Mouse (Mus musculus) MN1 (cell line): Measurements from ENCODE around the gene Fli1.

Source experiments
- DNase-seq: peaks from one replicate; pipeline ENCODE4 v3.0.0-alpha.2; 2016; ENCODE audit warnings: low spot score

Gene Fli1

GRCm38 (mm10) chr9:32549462-32550384 is 7.1 kb upstream of the Fli1 start:
- DNase-seq = no peak

GRCm38 (mm10) chr9:32546731-32547130 is 4.1 kb upstream of the Fli1 start:
- DNase-seq = no peak

- DNase-seq = no peak
Measured at GRCm38 (mm10) chr9:32544731-32545661, 2.3 kb upstream of the Fli1 start.

GRCm38 (mm10) chr9:32543923-32544575 is 1.4 kb upstream of the Fli1 start:
- no peak for DNase-seq

- DNase-seq = no peak
Measured at GRCm38 (mm10) chr9:32543040-32543581, 450 bp upstream of the Fli1 start.

GRCm38 (mm10) chr9:32541223-32541901 is 1.3 kb downstream of the Fli1 start:
- no peak for DNase-seq

GRCm38 (mm10) chr9:32540406-32541222 is 2.0 kb downstream of the Fli1 start:
- no peak for DNase-seq

- DNase-seq = no peak
Measured at GRCm38 (mm10) chr9:32540061-32540405, 2.6 kb downstream of the Fli1 start.

- DNase-seq = no peak
Measured at GRCm38 (mm10) chr9:32539321-32539761, 3.3 kb downstream of the Fli1 start.

- no peak for DNase-seq
Measured at GRCm38 (mm10) chr9:32538124-32538523, 4.5 kb downstream of the Fli1 start.

- DNase-seq = no peak
Measured at GRCm38 (mm10) chr9:32537706-32538105, 5.0 kb downstream of the Fli1 start.

- DNase-seq = no peak
Measured at GRCm38 (mm10) chr9:32535201-32535955, 7.3 kb downstream of the Fli1 start.

- DNase-seq = no peak
Measured at GRCm38 (mm10) chr9:32534025-32534615, 8.5 kb downstream of the Fli1 start.

GRCm38 (mm10) chr9:32531588-32531987 is 11.1 kb downstream of the Fli1 start:
- DNase-seq = no peak

- DNase-seq = no peak
Measured at GRCm38 (mm10) chr9:32530975-32531374, 11.7 kb downstream of the Fli1 start.

GRCm38 (mm10) chr9:32530188-32530587 is 12.5 kb downstream of the Fli1 start:
- DNase-seq = no peak

- DNase-seq = no peak
Measured at GRCm38 (mm10) chr9:32529594-32529993, 13.1 kb downstream of the Fli1 start.

GRCm38 (mm10) chr9:32527329-32527728 is 15.3 kb downstream of the Fli1 start:
- no peak for DNase-seq

- no peak for DNase-seq
Measured at GRCm38 (mm10) chr9:32525787-32526186, 16.9 kb downstream of the Fli1 start.
